Mouse (Mus musculus) heart, adult 2 months (tissue): ENCODE results near the gene Olfr735.

Source experiments
- CTCF ChIP-seq: fragments of 200-600 bp; IDR thresholded peaks from 2 replicates; pipeline ENCODE4 v1.8.1; 2022; ENCODE audit warnings: antibody characterized with exemption, mild to moderate bottlenecking, moderate library complexity
- EP300 ChIP-seq: fragments of 200-500 bp; IDR thresholded peaks from 2 replicates; pipeline ENCODE4 v1.6.1; 2011; ENCODE audit warnings: low read depth, low read length, control low read depth; ENCODE audit not compliant: insufficient read depth
- POLR2A ChIP-seq: fragments of 200-500 bp; IDR thresholded peaks from 2 replicates; pipeline ENCODE4 v1.6.1; 2011; ENCODE audit warnings: mild to moderate bottlenecking, low read depth, low read length, control low read depth; ENCODE audit not compliant: insufficient read depth

DNA sequence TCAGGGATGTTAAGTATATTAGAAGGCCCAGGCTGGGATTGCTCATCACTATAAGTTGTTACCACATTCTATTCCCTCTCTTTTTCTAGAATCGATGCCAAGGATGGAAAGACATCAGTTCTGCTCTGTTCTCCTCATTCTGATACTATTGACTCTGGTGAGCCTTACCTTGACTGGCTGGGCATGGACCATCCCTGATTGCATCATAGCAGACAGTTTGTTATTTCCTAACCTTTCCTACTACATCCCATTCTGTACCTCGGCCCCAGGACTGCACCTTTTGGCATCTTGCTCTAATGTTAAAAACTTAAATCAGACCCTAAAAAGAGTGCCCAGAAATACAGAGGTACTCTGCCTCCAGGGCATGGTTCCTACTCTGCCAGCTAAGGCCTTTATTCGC lies 11.8 kb upstream of the Olfr735 start:
- TF ChIP-seq POLR2A (no peak), CTCF (no peak), EP300 (no peak)
